Mouse (Mus musculus): ENCODE data around the gene Ccr3. TPM values are rescaled to one million over a fixed set of nuclear protein-coding genes. Genes with fewer than 3 reads are reported as not detected.
"Not testable (repeated sequence)": the region's sequence is repeated elsewhere in the genome, so short reads cannot be mapped to it uniquely, and the experiment has no call there.

Ccr3 gene
- not detected for total RNA-seq (2021)
- long read RNA-seq = 0 reads

- no peak for DNase-seq (ENCODE audit: low spot score in 2 of 2)
These were observed at the start of gene Ccr3 for GRCm38 (mm10) chr9:124021672-124022071. Gene Ccr3, plus strand, starts transcription at chr9:124021972.

GRCm38 (mm10) chr9:123975630-123976029 is 46.1 kb upstream of the Ccr3 start:
- DNase-seq (ENCODE audit: low spot score in 2 of 2) = no peak

GRCm38 (mm10) chr9:123976876-123977663 is 44.7 kb upstream of the Ccr3 start:
- no peak for DNase-seq (ENCODE audit: low spot score in 2 of 2)

- no peak for DNase-seq (ENCODE audit: low spot score in 2 of 2)
These were observed 43.5 kb upstream of the Ccr3 start, which contains the start of gene Ccr1l1 for GRCm38 (mm10) chr9:123978308-123978707. Gene Ccr1l1, minus strand, starts transcription at chr9:123978408.

- not testable (repeated sequence) for DNase-seq (ENCODE audit: low spot score in 2 of 2)
These were observed 40.8 kb upstream of the Ccr3 start for GRCm38 (mm10) chr9:123980858-123981475.

- no peak for DNase-seq (ENCODE audit: low spot score in 2 of 2)
These were observed 39.9 kb upstream of the Ccr3 start for GRCm38 (mm10) chr9:123981909-123982308.

GRCm38 (mm10) chr9:123982720-123983119 is 39.1 kb upstream of the Ccr3 start:
- no peak for DNase-seq (ENCODE audit: low spot score in 2 of 2)

- DNase-seq (ENCODE audit: low spot score in 2 of 2) = no peak
These were observed 36.8 kb upstream of the Ccr3 start for GRCm38 (mm10) chr9:123984943-123985342.

- DNase-seq (ENCODE audit: low spot score in 2 of 2) = peak in 1 of 2 experiments; percentile 7
These were observed 35.6 kb upstream of the Ccr3 start for GRCm38 (mm10) chr9:123986217-123986616.

GRCm38 (mm10) chr9:123989671-123990070 is 32.1 kb upstream of the Ccr3 start:
- no peak for DNase-seq (ENCODE audit: low spot score in 2 of 2)

GRCm38 (mm10) chr9:123991312-123991906 is 30.4 kb upstream of the Ccr3 start:
- DNase-seq (ENCODE audit: low spot score in 2 of 2) = peak in 1 of 2 experiments; percentile 4

GRCm38 (mm10) chr9:123997719-123998118 is 24.1 kb upstream of the Ccr3 start:
- DNase-seq (ENCODE audit: low spot score in 2 of 2) = no peak

- no peak for DNase-seq (ENCODE audit: low spot score in 2 of 2)
These were observed 22.0 kb upstream of the Ccr3 start for GRCm38 (mm10) chr9:123999784-124000183.

GRCm38 (mm10) chr9:124012691-124013090 is 9.1 kb upstream of the Ccr3 start:
- DNase-seq (ENCODE audit: low spot score in 2 of 2) = no peak

GRCm38 (mm10) chr9:124013270-124013669 is 8.5 kb upstream of the Ccr3 start:
- DNase-seq (ENCODE audit: low spot score in 2 of 2) = no peak

GRCm38 (mm10) chr9:124014985-124015652 is 6.7 kb upstream of the Ccr3 start:
- DNase-seq (ENCODE audit: low spot score in 2 of 2) = no peak

GRCm38 (mm10) chr9:124016048-124016447 is 5.7 kb upstream of the Ccr3 start:
- DNase-seq (ENCODE audit: low spot score in 2 of 2) = no peak

GRCm38 (mm10) chr9:124019887-124020286 is 1.9 kb upstream of the Ccr3 start:
- no peak for DNase-seq (ENCODE audit: low spot score in 2 of 2)

- DNase-seq (ENCODE audit: low spot score in 2 of 2) = no peak
These were observed 11.6 kb downstream of the Ccr3 start for GRCm38 (mm10) chr9:124033345-124033744.

- DNase-seq (ENCODE audit: low spot score in 2 of 2) = peak in 1 of 2 experiments; percentile 32
These were observed 15.9 kb downstream of the Ccr3 start for GRCm38 (mm10) chr9:124037707-124038106.

GRCm38 (mm10) chr9:124038158-124038582 is 16.4 kb downstream of the Ccr3 start:
- DNase-seq (ENCODE audit: low spot score in 2 of 2) = no peak

GRCm38 (mm10) chr9:124038949-124039348 is 17.2 kb downstream of the Ccr3 start:
- no peak for DNase-seq (ENCODE audit: low spot score in 2 of 2)
